8 mouse cellular contexts compared by ENCODE assay signal in genomic region chr2:136148999-136149398, GRCm38 (mm10).
DNase-seq lines count a peak whose midpoint lies in the region; ATAC-seq and TF ChIP-seq lines count a peak whose summit lies in the region.

No protein-coding gene starts in this region.

- no peak overlapping the region for H3K4me3 ChIP-seq in limb, embryonic 12.5 days (replicated peaks)
- H3K4me3 ChIP-seq in midbrain, postnatal 0 days (ENCODE audit: low read depth, low read length) = no peak overlapping the region

- no peaks in the 10 kb centered on the region for H3K36me3 ChIP-seq in limb, embryonic 12.5 days
- H3K36me3 ChIP-seq in midbrain, postnatal 0 days (ENCODE audit: insufficient read depth, low read length) = no peaks in the 10 kb centered on the region
- no peaks in the 10 kb centered on the region for H3K36me3 ChIP-seq in splenic B cell, adult 2 months (ENCODE audit: control insufficient read depth, insufficient read depth, low read length, poor library complexity, severe bottlenecking)

- peak; percentile 79; the same call in 1 of the 2 replicates for ATAC-seq in limb, embryonic 12.5 days (ENCODE audit: insufficient number of reproducible peaks, insufficient read depth, low FRiP score, low TSS enrichment, low read depth)
- ATAC-seq in midbrain, postnatal 0 days (ENCODE audit: low FRiP score) = peak; percentile 93

- 4% methylated on average over 6 of the region's 6 CpGs for WGBS in limb, embryonic 12.5 days
- WGBS in midbrain, postnatal 0 days = 4% methylated on average over 6 of the region's 6 CpGs

- no peaks in the 10 kb centered on the region for H3K27me3 ChIP-seq in limb, embryonic 12.5 days
- H3K27me3 ChIP-seq in midbrain, postnatal 0 days (ENCODE audit: insufficient read depth, low read length) = no peaks in the 10 kb centered on the region
- no peaks in the 10 kb centered on the region for H3K27me3 ChIP-seq in splenic B cell, adult 2 months (ENCODE audit: control insufficient read depth, insufficient read depth, low read length, poor library complexity, severe bottlenecking)

- no peak overlapping the region for H3K27ac ChIP-seq in limb, embryonic 12.5 days
- no peak overlapping the region for H3K27ac ChIP-seq in midbrain, postnatal 0 days (ENCODE audit: low read depth, low read length)

- H3K4me1 ChIP-seq in limb, embryonic 12.5 days (replicated peaks) = no peaks in the 10 kb centered on the region
- H3K4me1 ChIP-seq in midbrain, postnatal 0 days (ENCODE audit: insufficient read depth, low read length) = no peaks in the 10 kb centered on the region

- no peak overlapping the region; the same call in 1 of the 2 replicates for H3K4me2 ChIP-seq in limb, embryonic 12.5 days
- H3K4me2 ChIP-seq in midbrain, postnatal 0 days (ENCODE audit: low read depth, low read length, poor library complexity, severe bottlenecking) = no peak overlapping the region

- no peaks in the 10 kb centered on the region for H3K9me3 ChIP-seq in limb, embryonic 12.5 days
- no peaks in the 10 kb centered on the region for H3K9me3 ChIP-seq in midbrain, postnatal 0 days (ENCODE audit: low read length)

- peak; percentile 99 for TF ChIP-seq CTCF in midbrain, postnatal 0 days (IDR thresholded peaks at IDR 0.05)

- DNase-seq in 3134 (ENCODE audit: extremely low read depth, insufficient read length, low spot score) = peak; percentile 14
- DNase-seq in adrenal gland, postnatal 10 days = peak; percentile 85
- DNase-seq in embryo, embryonic 9.5 days (ENCODE audit: extremely low spot score) = peak; percentile 81
- peak; percentile 58 for DNase-seq in heart, adult 8-10 months (ENCODE audit: low spot score)
- DNase-seq in kidney, adult 9 months = peak; percentile 76
- peak; percentile 94 for DNase-seq in midbrain, postnatal 0 days (ENCODE audit: low spot score)
- peak; percentile 46 for DNase-seq in splenic B cell, adult 2 months (ENCODE audit: low read depth, low spot score)

- H3K9ac ChIP-seq in limb, embryonic 12.5 days (replicated peaks) = no peak overlapping the region
- H3K9ac ChIP-seq in midbrain, postnatal 0 days (replicated peaks; ENCODE audit: low read length, poor library complexity, severe bottlenecking) = no peak overlapping the region

Comparison
In these comparisons a context has a peak if more than half of its experiments do, and no peak if none do; other contexts are left out.
1. DNase-seq: peak in every context shown above with its lines; median percentile 94 in midbrain, postnatal 0 days; 85 in adrenal gland, postnatal 10 days; 81 in embryo, embryonic 9.5 days; 76 in kidney, adult 9 months; 58 in heart, adult 8-10 months; 46 in splenic B cell, adult 2 months; 14 in 3134.